Mouse (Mus musculus) liver, embryonic 14.5 days (tissue): ENCODE results near the gene Letmd1.

ENCODE experiments used
- CTCF ChIP-seq: IDR thresholded peaks from 2 replicates; pipeline ENCODE4 v1.5.1; 2016; ENCODE audit warnings: antibody characterized with exemption, low read depth, control low read depth
- EP300 ChIP-seq: IDR thresholded peaks from 2 replicates; pipeline ENCODE4 v1.6.1; 2016; ENCODE audit warnings: antibody characterized with exemption, low read depth

DNA sequence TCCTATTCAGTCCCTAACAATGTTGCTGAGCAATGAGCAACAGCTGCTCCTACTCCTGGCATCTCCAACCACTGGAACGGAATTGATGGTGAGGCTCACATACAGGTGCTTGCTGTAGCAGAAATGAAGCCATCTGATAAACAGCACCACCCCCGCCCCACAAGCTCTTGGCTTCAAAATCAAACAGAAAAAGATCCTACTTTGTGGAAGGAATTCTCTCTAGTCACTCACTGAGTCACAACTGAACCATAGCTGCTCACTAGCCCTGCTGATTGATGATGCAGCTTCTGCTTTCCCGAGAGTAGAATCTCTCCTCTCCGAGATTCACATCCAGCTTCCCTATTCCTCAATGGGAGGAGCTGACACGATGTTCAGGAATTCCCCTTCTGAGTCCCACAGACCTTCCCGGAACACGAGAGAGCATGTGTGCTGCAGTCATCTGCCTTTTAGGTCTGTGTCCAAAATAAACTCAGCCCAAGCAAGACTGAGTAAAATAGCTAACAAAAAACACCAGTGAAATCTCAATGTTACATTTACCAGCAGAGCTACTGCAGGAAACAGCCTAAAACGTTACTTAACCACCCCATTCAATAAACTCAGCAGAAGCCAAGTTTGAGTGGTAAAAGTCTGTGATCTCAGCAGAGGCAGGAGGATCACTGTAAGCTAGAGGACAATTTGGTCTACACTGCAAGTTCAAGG is 47.6 kb upstream of the Letmd1 start:
- TF ChIP-seq CTCF (no peak), EP300 (no peak)
